Mouse (Mus musculus) urinary bladder, postnatal 4 days (tissue): ENCODE results near the gene Kif26a.
A peak's percentile ranks its signal among the peaks of the same experiment; 100 is the strongest.

Source experiments
- DNase-seq, 2 experiments: peaks; one replicate each; pipeline ENCODE4 v3.0.0; 2021 to 2022; ENCODE audit warnings: low spot score in 2 of 2

Kif26a gene

DNA sequence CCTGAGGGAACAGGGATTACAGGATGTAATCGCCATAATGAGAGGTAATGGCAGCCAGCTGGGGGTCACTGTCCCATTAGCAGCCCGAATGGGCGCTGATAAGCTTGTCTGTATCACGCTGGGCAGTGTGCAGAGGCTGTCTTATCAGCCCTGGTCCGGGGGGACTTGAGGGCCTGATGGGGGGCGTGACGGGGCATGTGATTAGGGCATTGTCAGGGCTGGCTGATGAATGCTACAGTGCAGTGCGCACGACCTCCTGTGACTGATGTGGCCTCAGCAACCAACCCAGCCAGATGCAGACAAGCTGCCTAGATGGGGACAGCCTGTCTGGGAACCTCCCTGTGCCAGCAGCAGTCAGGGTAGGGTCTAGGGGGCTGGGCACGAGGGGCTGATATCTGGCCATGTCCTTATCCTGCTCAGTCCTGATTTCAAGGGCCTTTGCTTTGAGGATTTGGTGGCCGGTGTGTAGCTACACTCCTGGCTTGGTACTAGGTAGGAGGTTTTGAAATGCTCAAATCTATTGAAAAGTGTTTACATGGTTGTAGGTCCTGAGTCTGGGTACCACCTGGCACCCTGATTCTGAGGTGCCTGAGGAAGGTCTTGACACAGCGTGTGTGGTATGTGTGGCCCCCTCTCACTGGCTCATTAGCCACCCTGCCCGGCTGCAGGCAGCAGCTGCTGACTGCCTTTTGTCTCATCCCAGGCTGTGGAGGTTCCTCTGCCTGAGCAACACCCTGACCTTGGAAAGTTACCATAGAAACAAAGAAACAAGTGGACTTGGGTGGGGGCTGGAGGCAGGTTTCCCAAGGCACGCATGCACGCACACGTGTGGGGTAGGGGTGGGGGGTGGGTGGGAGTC, 18.2 kb downstream of the Kif26a start:
- DNase-seq: no peak

DNA sequence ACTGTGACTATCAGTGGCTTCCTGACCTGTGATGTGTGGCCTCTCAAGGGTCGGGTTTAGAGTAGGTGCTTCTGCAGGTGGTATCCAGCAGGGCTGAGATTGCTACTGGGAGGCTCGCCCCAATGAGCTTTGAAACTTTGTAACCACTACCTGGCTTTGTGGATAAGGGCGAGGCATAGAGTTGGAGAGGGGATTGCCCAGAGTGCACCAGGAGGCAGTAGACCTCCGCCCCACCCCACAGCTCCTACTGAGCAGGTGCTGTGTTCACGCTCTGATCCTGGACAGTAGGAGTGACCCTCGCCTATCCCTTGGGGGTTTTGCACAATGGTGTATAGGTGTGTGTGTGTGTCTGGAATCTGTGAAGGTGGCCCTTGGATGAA, 18.8 kb downstream of the Kif26a start:
- no peak for DNase-seq

DNA sequence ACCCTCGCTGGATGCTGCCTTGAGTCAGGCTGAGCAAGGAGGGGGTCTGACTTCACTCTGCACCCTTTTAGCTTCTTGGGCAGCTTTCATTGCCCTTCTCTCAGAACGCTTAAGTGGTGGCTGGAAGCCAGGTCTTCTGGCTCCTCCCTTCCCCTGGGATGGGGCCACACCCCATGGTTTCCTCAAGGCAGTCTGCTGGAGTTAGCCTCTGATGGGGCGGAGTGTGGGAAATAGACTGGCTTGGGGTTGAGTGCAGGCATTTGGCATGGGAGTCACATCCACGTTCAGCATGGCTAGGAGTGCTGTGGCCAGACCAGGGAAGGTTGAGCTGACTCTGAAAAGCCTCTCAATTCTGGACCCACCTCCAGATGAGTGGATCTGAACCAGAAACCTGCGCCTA, 23.2 kb downstream of the Kif26a start:
- no peak for DNase-seq

DNA sequence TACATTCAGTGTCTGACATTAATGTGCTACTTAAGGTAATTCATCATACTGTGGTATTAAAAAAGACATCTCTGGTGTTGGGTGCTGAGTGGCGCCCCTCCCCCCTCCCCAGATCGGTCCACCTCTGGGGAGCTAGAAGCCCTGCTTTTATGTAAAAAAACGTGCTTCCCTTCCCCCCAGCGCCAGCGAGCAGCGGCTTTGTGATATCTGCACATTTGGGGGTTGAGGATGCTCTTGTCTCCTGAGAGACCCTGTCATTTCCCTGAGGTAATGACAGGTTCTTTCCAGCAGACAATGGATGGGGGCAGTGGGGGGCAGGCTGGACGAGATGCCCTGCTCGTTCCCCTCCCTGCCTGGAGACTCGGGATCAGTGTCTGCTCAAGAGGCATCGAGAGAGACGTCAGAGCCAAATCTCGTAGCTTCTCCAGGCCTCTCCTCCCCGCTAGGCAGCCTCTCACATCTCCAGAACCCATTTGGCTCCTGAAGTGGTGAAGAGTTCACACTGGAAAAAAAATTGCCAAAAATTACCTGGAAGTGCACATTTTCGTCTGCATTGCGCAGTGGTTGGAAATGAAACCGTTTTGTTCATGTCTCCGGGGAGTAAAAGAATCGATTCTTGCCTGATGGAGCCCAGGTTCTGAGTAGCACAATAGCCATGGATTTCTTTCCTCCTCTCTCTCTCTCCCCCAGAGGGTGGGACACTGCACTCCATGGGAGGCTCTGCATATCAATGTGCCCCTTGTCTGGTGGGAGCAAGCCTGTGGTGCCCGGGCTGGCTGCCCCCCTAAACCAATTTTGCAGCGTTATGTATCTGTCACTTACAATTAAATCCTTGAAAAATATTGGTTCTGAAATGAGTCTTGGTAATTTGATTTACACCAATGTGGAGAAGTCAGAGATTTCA, 24.9 kb downstream of the Kif26a start:
- DNase-seq: no peak

DNA sequence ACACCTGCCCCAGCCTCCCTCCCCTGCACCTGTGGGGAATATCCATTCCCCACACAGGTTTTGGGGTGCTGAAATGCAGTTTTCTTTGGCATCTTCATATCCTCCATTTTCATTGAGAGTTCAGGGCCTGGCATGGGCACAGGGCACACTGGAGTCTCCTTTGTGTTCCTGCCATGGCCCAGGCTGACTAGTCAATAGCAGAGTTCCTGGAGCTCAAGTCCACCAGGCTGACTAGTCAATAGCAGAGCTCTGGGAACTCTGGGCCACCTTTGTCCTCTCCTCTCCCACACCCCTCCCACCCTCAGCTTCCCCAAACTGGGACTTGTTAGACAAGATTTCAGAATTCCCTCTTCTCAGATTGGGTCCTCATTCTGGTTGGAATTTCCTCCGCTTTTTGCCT, 25.6 kb downstream of the Kif26a start:
- no peak for DNase-seq

DNA sequence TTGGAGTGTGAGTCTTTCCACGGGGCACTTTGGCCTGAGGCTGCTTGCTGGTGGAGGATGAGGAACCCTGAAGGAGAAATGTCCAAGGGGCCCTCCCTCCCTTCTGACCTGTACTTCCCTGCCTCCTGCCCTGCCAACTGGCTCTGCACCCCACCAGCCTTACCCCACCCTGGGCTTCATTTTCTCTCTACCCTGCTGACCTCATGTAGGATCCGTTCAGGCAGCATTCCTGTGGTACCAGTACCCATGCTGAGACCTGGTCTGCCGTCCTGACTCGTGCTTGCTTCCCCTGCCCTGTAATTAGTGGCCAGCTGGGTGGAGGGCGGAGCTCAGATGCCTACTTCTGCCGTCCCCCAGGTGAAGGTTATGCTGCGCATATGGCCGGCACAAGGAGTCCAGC, 26.2 kb downstream of the Kif26a start:
- no peak for DNase-seq

DNA sequence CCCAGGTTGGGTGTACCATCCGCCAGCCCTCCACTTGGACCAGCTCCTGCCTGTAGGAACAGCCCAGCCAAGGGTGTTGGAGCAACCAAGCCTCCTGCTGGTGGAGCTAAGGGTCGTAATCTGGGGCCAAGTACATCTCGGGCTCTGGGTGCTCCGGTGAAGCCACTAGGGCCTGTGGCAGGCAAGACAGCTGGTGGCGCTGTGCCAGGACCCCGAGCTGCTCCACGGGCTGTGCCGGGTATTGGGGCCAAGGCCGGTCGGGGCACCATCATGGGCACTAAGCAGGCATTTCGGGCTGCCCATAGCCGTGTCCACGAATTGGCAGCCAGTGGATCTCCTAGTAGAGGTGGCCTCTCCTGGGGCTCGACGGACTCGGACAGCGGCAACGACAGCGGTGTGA, 31.7 kb downstream of the Kif26a start:
- no peak for DNase-seq

DNA sequence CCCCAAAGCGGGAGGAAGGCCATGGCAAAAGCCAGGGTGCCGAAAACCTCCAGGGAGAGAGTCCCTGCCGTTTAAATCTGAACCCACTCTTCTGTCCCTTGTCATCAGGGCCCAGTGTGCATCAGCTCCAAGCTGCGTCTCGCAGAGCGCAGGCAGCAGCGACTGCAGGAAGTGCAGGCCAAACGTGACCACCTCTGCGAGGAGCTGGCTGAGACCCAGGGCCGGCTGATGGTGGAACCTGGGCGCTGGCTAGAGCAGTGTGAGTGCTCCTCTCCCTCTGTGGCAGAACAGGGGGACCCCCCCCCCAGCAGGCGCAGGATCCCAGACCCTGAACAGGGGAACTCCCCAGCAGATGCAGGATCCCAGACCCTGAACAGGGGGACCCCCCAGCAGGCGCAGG, 33.7 kb downstream of the Kif26a start:
- no peak for DNase-seq

DNA sequence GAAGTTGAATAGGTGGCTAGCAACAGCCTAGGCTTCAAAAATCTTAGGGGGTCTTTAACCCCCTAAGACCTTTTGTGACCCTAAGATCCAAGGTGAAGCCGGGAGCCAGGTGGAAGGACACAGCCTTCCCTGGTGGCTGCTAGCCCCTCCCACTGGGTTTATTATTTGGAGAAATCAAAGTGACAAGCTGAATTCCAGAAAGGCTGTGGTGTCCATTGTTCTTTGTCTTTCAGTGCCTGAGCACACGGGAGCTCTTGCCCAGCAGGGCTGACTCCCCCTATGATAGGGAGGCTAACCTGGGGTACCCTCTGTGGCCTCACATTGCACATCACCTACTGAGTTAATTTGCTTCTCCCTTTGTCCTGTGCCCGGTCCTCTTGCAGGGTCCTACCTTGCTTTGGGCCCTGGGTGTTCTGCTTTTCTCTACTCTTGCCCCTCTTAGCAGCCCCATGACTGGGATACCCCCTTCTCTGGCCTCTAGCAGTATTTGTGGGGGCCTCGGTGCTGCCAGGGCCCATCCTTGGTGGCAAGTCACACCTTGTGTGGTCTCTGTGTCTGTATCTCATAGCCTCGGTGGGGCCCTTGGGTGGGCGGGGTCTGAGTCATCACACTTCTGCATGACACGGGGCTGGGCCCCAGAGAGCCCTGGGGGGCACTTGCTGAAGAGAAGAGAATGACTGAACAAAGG, 36.1 kb downstream of the Kif26a start:
- no peak for DNase-seq

DNA sequence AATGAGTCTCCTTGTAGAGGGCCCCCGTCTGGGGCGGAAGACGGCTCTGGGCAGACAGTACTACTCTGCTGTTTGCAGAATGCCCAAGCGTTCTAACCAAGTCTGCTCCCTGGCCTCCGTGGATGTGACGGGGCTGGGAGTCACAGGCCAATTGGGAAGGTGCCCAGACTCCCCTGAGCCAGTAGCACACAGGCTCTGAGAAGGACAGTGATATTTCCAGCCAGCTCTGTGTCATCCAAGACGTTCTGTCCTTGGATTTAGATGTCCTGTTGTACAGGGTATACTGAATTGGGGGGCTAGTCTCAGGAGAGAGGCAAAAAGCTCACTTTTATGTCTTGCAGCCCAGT, 36.6 kb downstream of the Kif26a start:
- DNase-seq: no peak

DNA sequence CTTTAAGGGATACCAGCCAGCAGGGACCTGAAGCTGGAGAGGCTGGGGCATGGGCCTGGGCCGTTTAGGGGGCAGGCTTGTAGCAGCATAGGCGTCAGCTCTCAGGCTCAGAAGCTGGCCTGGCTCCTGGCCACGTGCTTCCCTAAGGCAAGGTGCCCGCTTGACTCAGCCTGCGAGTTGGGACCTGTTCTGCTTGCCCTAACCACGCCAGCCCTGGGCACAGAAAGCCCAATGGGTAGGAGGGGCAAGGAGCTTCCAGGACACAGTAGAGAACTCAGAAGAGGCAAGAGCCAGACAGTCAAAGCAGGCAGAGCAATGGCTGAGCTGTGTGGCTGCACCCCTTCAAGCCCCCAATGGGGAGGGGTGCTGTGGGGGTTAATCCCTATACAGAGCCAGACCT, 37.7 kb downstream of the Kif26a start:
- DNase-seq: peak in 1 of 2 experiments; percentile 50

DNA sequence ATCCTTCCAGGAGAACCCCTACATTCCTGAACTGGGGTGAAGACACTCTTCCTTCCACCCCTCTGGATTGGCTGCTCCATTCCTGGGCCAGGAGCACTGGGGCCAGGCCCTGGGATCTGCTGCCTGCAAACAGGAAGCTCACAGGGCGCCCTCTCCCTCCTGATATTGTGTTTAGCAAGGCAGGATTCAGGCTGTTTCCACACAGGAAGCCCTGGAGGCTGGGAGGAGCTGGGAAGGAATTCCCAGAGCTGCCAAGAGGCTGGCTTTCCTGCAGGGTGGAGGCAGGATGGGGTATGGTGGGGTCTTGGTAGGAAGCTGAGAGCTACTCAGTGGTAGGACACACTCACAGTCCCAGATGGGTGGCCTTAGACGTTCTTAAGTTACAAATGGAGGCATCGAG, 38.4 kb downstream of the Kif26a start:
- peak in 1 of 2 experiments; percentile 40 for DNase-seq

DNA sequence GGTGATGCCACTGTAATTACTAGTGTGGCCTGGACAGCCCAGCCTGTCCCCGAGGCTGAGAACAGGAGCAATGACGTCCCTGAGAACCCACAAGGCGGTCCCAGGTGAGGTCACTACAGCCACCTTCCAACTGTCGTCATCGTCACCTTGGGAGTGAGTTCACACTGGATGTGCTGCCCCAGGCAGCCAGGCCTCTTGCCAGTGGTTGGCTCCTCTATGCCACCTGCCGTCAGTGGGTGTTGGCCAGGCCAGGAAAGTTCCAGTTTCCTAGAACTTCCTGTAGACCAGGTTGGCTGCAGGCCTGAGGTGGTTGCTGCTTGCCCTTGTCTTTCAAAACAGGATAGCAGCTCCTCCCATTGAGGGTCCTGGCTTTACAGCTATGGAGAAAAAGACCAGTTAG, 40.9 kb downstream of the Kif26a start:
- no peak for DNase-seq

DNA sequence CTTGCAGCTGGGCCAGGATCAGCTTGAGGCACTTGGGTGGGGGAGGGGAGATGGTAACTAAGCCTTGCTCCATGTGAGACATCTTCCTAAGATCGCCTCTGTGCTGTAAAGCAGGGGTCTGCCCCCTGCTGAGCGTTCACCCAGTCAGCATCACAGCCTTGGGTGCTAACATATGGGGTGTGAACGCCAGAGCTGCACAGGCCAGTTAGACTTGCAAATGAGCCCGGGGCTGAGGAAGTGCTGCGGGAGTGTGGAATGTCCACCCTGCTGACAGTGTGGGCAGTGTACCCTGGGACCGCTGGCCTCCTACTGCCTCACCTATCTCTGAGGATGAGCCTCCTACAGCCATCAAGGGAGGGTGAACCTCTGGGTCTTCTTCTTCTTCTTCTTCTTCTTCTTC, 45.7 kb downstream of the Kif26a start:
- DNase-seq: no peak

DNA sequence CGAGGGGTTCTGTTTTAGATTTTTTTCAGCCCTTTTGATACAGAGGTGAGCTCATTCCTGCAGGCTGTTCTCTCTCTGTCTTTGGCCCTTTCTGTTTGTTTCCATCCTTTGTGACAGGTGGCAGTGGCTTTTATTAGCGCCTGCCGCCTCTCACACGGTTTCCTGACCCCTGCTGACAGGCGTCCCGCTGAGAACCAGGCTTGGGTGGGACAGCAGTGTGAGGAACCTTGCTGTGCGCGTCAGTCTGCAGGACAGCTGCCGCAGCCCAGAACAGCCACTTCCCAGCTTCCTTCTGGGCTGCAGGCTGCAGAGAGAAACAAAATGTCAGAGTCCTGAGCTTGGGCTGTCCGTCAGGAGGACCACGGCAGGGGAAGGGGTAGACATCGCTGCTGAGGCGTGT, 49.0 kb downstream of the Kif26a start:
- DNase-seq: no peak

DNA sequence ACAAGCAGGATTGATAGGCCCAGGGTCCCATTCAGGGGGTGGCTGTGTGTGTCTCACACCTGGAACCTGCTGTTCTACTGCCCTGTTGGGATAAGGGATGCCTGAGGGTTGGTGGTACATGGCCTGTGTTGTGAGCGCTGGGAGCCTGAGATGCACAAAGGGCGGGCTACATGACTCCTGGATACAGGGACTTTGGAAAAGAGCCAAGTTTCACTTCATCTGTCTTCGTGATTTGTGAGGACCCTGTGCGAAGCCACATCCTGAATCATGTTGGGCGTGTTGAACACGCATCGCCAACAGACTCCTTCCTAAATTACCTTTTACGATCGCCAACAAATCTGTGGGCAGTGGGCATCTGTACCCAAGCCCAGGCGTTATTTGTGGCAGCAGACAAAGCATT, 50.6 kb downstream of the Kif26a start:
- DNase-seq: no peak

DNA sequence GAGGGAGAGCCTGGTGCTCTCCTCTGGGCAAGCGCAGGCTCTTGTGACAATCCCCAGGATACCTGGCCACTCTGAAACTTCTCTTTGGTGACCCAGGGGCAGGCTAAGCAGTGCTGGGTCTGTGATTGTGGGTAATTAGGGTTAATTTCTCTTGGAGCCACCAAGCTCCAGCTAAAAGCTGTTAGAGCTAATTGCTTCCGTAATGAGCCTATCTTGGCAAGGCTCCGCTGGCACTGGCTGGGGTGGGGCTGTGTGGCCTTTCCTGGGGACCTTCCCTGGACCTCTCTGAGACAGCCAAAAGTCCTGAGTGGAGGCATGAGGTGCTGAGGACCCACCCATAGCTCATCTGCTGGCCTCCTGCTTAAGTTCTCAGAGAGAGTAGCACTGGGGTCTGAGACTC, 53.4 kb downstream of the Kif26a start:
- DNase-seq: no peak

DNA sequence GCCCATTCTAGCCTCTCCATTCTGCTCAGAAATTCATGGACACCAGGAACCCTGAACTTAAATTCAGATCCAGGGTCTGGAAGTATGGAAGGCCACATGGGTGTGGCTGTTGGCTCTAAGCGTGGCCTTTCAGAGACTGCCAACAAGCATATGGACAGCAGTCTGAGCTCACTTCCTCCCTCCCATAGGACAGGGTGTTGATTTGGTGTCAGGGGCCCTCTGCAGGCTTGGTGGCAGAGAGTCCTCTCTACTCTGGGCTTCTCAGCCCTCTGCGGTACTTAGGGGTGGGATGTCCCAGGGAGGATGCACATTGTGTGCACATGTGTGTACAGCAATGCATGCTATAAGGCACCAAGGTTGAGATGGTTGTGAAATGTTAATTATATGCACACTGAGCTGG, 54.0 kb downstream of the Kif26a start:
- no peak for DNase-seq

DNA sequence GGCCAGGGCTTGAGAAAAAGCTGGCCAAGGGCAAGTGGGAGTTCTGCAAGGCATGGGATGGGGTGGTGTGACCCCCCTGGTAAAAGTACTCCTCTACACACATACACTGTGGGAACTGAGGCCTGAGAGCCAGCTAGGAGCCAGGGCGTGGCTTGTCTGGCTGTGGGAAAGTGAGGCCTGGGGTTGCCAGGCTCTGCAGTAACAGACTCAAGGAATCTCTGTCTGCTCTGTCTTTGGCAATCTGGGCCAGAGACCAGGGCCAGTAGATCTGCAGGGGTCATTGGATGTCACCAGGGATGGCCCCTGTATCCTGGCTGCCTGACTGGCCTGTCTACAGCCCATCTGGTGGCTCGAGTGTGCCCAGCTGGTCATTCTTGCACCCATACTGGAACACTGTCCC, 61.2 kb downstream of the Kif26a start:
- no peak for DNase-seq

DNA sequence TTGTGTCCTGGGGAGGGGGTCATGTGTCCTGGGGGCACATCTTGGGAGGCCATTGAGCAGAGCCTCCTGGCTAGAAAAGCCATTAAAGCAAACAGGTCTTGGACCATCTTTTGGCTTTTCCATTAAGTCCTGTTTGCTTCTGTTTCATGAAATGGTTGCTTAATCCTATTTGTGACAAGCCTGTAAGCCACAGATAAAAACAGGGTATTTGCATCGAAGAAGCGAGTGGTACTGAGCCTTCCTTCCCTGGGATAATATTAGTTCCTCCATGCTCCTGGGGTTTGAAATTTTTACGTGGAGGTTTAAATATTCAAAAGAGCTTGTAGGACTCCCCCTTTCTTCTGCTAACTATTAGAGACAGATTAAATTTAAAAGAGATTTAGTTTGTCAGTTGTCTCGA, 61.7 kb downstream of the Kif26a start:
- DNase-seq: no peak

DNA sequence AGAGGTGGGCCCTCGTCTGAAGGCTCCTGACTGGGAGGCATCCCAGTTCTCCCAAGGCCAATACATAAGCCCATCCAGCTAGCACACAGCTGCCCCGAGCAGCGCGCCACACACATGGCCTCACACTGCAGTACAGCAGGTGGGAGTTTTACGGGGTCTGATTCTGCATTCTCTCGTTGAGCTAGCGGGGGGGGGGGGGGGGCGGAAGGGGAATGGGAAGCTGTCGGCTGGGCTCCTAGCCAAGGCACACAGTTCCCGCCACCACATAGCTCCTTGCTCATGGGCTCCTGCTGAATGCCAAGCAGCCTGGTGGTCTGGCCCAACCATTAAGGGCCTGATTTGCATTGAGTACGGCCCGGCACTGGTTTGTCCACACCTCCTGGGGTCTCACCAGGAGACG, 64.6 kb downstream of the Kif26a start:
- no peak for DNase-seq

DNA sequence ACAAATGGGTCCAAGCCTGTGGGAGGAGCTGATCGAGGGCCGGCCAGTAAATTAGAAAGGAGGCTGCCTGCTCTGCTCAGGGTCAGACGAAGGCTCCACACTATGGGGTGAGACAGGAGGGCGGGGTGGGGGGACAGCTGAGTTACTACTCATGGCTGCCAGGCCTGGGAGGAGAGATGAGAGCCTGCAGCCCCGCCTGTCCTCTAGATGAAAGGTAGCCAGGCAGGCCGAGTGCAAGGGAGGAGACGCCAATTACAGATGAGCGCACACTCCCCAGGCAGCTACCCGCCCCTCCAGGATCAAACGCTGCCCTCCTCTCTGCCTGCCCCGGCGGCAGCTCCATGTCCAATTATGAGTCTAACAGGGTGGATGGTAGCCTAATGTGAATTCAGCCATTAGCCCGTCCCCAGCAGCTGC, 68.4 kb downstream of the Kif26a start:
- no peak for DNase-seq

DNA sequence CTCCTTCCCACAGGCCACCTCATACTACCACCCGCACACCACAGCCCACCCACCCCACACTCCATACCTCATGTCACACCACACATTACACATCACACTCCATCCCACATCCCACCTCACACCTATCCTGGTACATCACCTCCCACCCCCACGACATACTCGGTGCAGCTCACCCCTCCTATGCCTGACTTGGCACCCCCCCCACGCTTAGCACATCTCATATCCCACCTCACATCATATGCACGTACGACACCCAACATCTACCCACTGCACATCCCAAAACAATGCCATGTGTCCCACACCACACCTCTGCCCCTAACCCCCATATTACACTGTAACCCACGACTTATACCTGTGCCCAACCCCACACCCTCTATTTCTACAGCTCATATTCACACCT, 69.5 kb downstream of the Kif26a start:
- no peak for DNase-seq
